ENCODE assay signal across 24 mouse cellular contexts in the genomic region with DNA sequence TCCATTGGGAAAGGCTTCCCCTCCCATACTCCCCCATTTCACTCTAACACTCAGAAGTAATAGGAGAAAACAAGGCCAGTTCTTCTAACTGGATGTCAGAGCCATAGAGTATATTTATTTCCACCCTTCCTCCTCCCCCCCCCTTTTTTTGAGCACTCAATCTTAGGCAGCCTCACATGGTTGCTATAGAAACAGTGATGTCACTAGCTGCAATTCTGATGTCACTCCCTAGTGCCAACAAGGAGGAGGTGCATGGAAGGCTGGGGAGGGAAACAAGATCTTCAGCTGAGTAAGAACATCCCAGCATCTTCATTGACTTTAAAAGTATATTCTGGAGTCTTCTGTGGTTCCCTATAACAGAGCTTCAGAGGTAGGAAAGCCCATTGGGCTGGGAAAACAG. TPM values are rescaled to one million over a fixed set of nuclear protein-coding genes. Genes with fewer than 3 reads are reported as not detected.
DNase-seq lines count a peak whose midpoint lies in the region; ATAC-seq and TF ChIP-seq lines count a peak whose summit lies in the region.
"Had no signal": no experiment of that assay in that cellular context is flagged by ENCODE, and none has a peak within 500 bp of the region (broad histone marks: within the 10 kb centered on the region; RNA-seq: fewer than 3 reads in every experiment).

A gene (plus strand): TSS at position 218 of the 400 bp plus-strand sequence.

- peak within 1 kb of the TSS; percentile 90 for H3K4me3 ChIP-seq in testis, adult 2 months (ENCODE audit: control insufficient read depth, low read depth, low read length)
- no peak within 1 kb of the TSS for H3K4me3 ChIP-seq in liver, embryonic 12.5 days
- H3K4me3 ChIP-seq: embryonic facial prominence, embryonic 10.5 days; heart, adult 2 months; heart, embryonic 15.5 days; limb, embryonic 15.5 days; megakaryocyte, embryonic 14.5 days; midbrain, embryonic 15.5 days had no signal

- peaks cover 6% of the 10 kb centered on the region for H3K4me1 ChIP-seq in testis, adult 2 months (ENCODE audit: control insufficient read depth, insufficient read depth, low read length)
- H3K4me1 ChIP-seq in liver, embryonic 12.5 days: peaks cover 11% of the 10 kb centered on the region

- DNase-seq in embryo, embryonic 10.5 days (ENCODE audit: low spot score): peak; percentile 2
- DNase-seq in embryo, embryonic 9.5 days (ENCODE audit: extremely low spot score): no peak
- no peak for DNase-seq in testis, postnatal 14 days (ENCODE audit: low spot score)
- peak; percentile 25 for DNase-seq in brain, embryonic 14.5 days (ENCODE audit: low read depth)
- no peak for DNase-seq in lung, postnatal 25 days (ENCODE audit: low spot score)
- DNase-seq: cerebellum, adult 11 months; cerebellum, postnatal 14 days; gastrocnemius, postnatal 25 days; heart, adult 2 months; kidney, adult 2 months; kidney, postnatal 14 days; lung, postnatal 14 days; right cerebral cortex, postnatal 4 days; thymus, postnatal 25 days had no signal

- no peaks in the 10 kb centered on the region for H3K9me3 ChIP-seq in liver, embryonic 12.5 days (replicated peaks)
- H3K9me3 ChIP-seq: embryonic facial prominence, embryonic 10.5 days; heart, embryonic 15.5 days; limb, embryonic 15.5 days; megakaryocyte, embryonic 14.5 days; midbrain, embryonic 15.5 days had no signal

- TF ChIP-seq CTCF in testis, adult 2 months (IDR thresholded peaks at IDR 0.05; ENCODE audit: control insufficient read depth, insufficient read depth, insufficient replicate concordance, low read depth, low read length): no peak
- TF ChIP-seq CTCF in brain, embryonic 14.5 days (IDR thresholded peaks at IDR 0.05; ENCODE audit: borderline replicate concordance, extremely low read depth, insufficient read depth, insufficient read length): no peak

- no peak within 1 kb of the TSS for H3K9ac ChIP-seq in liver, embryonic 12.5 days
- H3K9ac ChIP-seq: heart, embryonic 15.5 days; limb, embryonic 15.5 days; midbrain, embryonic 15.5 days had no signal

- H3K27ac ChIP-seq in testis, adult 2 months (ENCODE audit: control insufficient read depth, insufficient read depth, low read depth, low read length): peak within 1 kb of the TSS; percentile 83
- no peak within 1 kb of the TSS for H3K27ac ChIP-seq in liver, embryonic 12.5 days
- H3K27ac ChIP-seq: embryonic facial prominence, embryonic 10.5 days; heart, adult 2 months; heart, embryonic 15.5 days; hindbrain, postnatal 0 days; limb, embryonic 15.5 days; midbrain, embryonic 15.5 days; stomach, postnatal 0 days had no signal

- TF ChIP-seq POLR2A in testis, adult 2 months (IDR thresholded peaks at IDR 0.05; ENCODE audit: control insufficient read depth, low read depth, low read length): no peak
- no peak for TF ChIP-seq POLR2A in brain, embryonic 14.5 days (IDR thresholded peaks at IDR 0.05; ENCODE audit: borderline replicate concordance, extremely low read depth, insufficient read depth, insufficient read length, poor library complexity, severe bottlenecking)

- ATAC-seq in liver, embryonic 12.5 days: no peak
- ATAC-seq: hindbrain, postnatal 0 days; midbrain, embryonic 15.5 days had no signal

- no peaks in the 10 kb centered on the region for H3K27me3 ChIP-seq in testis, adult 2 months (ENCODE audit: control insufficient read depth, insufficient read depth, low read length)
- H3K27me3 ChIP-seq in liver, embryonic 12.5 days (replicated peaks): peaks cover 21% of the 10 kb centered on the region; the same call in 1 of the 2 replicates
- H3K27me3 ChIP-seq: limb, embryonic 15.5 days had no signal

- no peaks in the 10 kb centered on the region for H3K36me3 ChIP-seq in testis, adult 2 months (ENCODE audit: control insufficient read depth, insufficient read depth, low read length)
- no peaks in the 10 kb centered on the region for H3K36me3 ChIP-seq in liver, embryonic 12.5 days
- H3K36me3 ChIP-seq: embryonic facial prominence, embryonic 10.5 days; heart, embryonic 15.5 days; limb, embryonic 15.5 days; midbrain, embryonic 15.5 days had no signal

- H3K4me2 ChIP-seq in liver, embryonic 12.5 days: no peak within 1 kb of the TSS
- H3K4me2 ChIP-seq: heart, embryonic 15.5 days; limb, embryonic 15.5 days; midbrain, embryonic 15.5 days had no signal

RNA-seq across cellular contexts. Expression of the gene that starts here (rescaled TPM):
- 426 and 443 TPM in 2 replicates for polyA plus RNA-seq in testis, adult 2 months (2012; rRNA removed)
- 0.11 and 0.16 TPM in 2 replicates for polyA plus RNA-seq in brain, embryonic 14.5 days (2012; rRNA removed)
- not detected in 2 replicates for polyA plus RNA-seq in liver, embryonic 12.5 days (2016; fragmentation: Nextera tagmentation; extraction: Ambion mirVana)
- polyA plus RNA-seq: heart, embryonic 15.5 days; limb, embryonic 15.5 days; liver, embryonic 16.5 days; stomach, postnatal 0 days had no signal

Comparison
In these comparisons a context has a peak if more than half of its experiments do, and no peak if none do; other contexts are left out.
1. RNA of the gene that starts here (polyA plus RNA-seq): 426 to 443 TPM in testis, adult 2 months; 0.11 to 0.16 TPM in brain, embryonic 14.5 days and not detected in liver, embryonic 12.5 days; every median in the first group is over 100 times any median in the second.
2. Peak in DNase-seq in brain, embryonic 14.5 days; RNA of the gene not detected or under 1 TPM.